Mouse (Mus musculus) CD8-positive naive resting alpha-beta T cell, adult 57 days (primary cell): ENCODE measurements around the gene Crebbp. TPM values are rescaled to one million over a fixed set of nuclear protein-coding genes. Genes with fewer than 3 reads are reported as not detected.

Experiments used
- total RNA-seq: library from RNA; stranded (reverse); gene quantifications from one replicate; pipeline ENCODE4 v1.2.4, GENCODE M21; 2023

Crebbp gene
- total RNA-seq: 140 TPM

GRCm38 (mm10) chr16:4213799-4214551, at the start of gene Crebbp:
Gene Crebbp, minus strand, starts transcription at chr16:4213997.

GRCm38 (mm10) chr16:4077384-4078061, 136.3 kb downstream of the Crebbp start, which contains the start of gene Trap1:
Gene Trap1, minus strand, starts transcription at chr16:4077827.

GRCm38 (mm10) chr16:4036807-4037206, 177.0 kb downstream of the Crebbp start, which contains the start of gene Dnase1:
Gene Dnase1, plus strand, starts transcription at chr16:4036942.

Other genes starting within 250 kb of the Crebbp start
- 108 TPM for gene Nlrc3, start 237.4 kb downstream of the Crebbp start, total RNA-seq
- 86.6 TPM for gene Slx4, start 210.2 kb downstream of the Crebbp start, total RNA-seq
- not detected for gene Dnase1, start 177.1 kb downstream of the Crebbp start, total RNA-seq
- 77.5 TPM for gene Trap1, start 136.2 kb downstream of the Crebbp start, total RNA-seq
- gene Adcy9, start 206.5 kb upstream of the Crebbp start, total RNA-seq: 0.40 TPM